Mouse (Mus musculus): ENCODE results near the gene Ttyh3. TPM values are rescaled to one million over a fixed set of nuclear protein-coding genes. Genes with fewer than 3 reads are reported as not detected.
A peak's percentile ranks its signal among the peaks of the same experiment; 100 is the strongest.

Gene Ttyh3
- polyA plus RNA-seq, 1 experiment from 2014 or later: 16.3 TPM

DNA sequence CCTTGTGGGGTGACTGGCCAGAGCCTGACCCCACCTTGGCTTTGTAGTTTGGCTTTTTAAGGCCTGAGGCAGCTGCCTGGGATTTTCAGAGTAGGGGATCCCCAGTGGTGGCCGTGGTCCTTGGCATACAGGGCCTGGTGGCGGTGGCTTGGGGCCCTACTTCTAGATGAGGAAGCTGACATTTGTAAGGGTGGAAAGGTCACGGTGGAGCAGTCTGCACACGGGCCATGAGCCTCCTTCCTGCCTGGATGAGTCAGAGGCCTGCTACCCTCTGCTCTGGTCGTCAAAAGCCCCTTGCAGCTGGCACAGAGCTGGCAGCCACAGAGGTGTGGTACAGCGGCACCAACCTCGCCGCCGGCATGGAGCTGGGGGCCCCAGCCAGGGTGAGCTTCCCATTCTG is 32.1 kb downstream of the Ttyh3 start:
- H3K4me2 ChIP-seq (ENCODE audit: low read depth, low read length): no peak overlapping the region
- H3K9me3 ChIP-seq (replicated peaks; ENCODE audit: control insufficient read depth, low read length): no peaks in the 10 kb centered on the region
- H3K27ac ChIP-seq (ENCODE audit: low read length): 0 out of 2 replicates have a peak overlapping the region, but pooled peaks have one; percentile 45
- H3K27me3 ChIP-seq (ENCODE audit: control insufficient read depth, insufficient read depth, low read length): no peaks in the 10 kb centered on the region
- no peak overlapping the region for H3K9ac ChIP-seq (ENCODE audit: low read length)
- 55% methylated on average over 9 of the region's 9 CpGs for whole genome bisulfite sequencing
- ATAC-seq (replicated peaks; ENCODE audit: extremely low read depth, insufficient read depth, low FRiP score): 0 out of 2 replicates have a peak, but pooled peaks have one; percentile 6
- no peaks in the 10 kb centered on the region for H3K36me3 ChIP-seq (ENCODE audit: control insufficient read depth, insufficient read depth)
- no peak overlapping the region for H3K4me3 ChIP-seq (ENCODE audit: low read length)
- peaks cover 6% of the 10 kb centered on the region for H3K4me1 ChIP-seq (ENCODE audit: control insufficient read depth, insufficient read depth, low read length)

DNA sequence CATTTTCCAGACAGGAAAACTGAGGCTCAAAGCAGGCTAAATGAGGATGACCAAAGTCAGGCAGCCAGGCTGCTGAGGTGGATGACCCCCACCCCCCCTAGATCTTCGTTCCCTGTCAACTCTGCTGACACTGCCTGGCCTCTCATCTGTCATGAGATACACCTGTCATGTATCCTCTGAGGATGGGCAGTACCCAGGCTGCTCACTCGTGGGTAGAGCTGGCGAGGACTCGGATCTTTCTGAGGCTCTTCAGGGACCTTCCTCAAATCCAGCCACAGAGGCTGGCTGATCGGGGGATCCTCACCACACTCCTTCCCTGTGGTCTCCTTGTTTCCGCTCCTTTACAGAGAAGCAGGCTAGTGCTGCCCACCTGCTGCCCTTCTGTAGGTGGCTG is 32.7 kb downstream of the Ttyh3 start:
- Histone ChIP-seq H3K27ac (ENCODE audit: low read length) (no peak overlapping the region), H3K4me3 (ENCODE audit: low read length) (no peak overlapping the region)
- WGBS: 74% methylated on average over 6 of the region's 6 CpGs

GRCm38 (mm10) chr5:140615321-140616109 is 33.3 kb downstream of the Ttyh3 start:
- no peak overlapping the region for H3K4me2 ChIP-seq (ENCODE audit: low read depth, low read length)
- peaks cover 18% of the 10 kb centered on the region for H3K4me1 ChIP-seq (ENCODE audit: control insufficient read depth, insufficient read depth, low read length)
- 77% methylated on average over 10 of the region's 10 CpGs for WGBS
- H3K4me3 ChIP-seq (ENCODE audit: low read length): no peak overlapping the region
- H3K27me3 ChIP-seq (ENCODE audit: control insufficient read depth, insufficient read depth, low read length): no peaks in the 10 kb centered on the region
- H3K36me3 ChIP-seq (ENCODE audit: control insufficient read depth, insufficient read depth): no peaks in the 10 kb centered on the region
- H3K9ac ChIP-seq (ENCODE audit: low read length): no peak overlapping the region
- H3K27ac ChIP-seq (ENCODE audit: low read length): no peak overlapping the region
- no peaks in the 10 kb centered on the region for H3K9me3 ChIP-seq (replicated peaks; ENCODE audit: control insufficient read depth, low read length)
- no peak for ATAC-seq (replicated peaks; ENCODE audit: extremely low read depth, insufficient read depth, low FRiP score)

More for the DNA sequence above, 32.7 kb downstream of the Ttyh3 start:
- no peaks in the 10 kb centered on the region for H3K9me3 ChIP-seq (replicated peaks; ENCODE audit: control insufficient read depth, low read length)
- H3K27me3 ChIP-seq (ENCODE audit: control insufficient read depth, insufficient read depth, low read length): no peaks in the 10 kb centered on the region
- no peak overlapping the region for H3K4me2 ChIP-seq (ENCODE audit: low read depth, low read length)
- no peaks in the 10 kb centered on the region for H3K36me3 ChIP-seq (ENCODE audit: control insufficient read depth, insufficient read depth)
- peaks cover 12% of the 10 kb centered on the region for H3K4me1 ChIP-seq (ENCODE audit: control insufficient read depth, insufficient read depth, low read length)
- H3K9ac ChIP-seq (ENCODE audit: low read length): no peak overlapping the region
- ATAC-seq (replicated peaks; ENCODE audit: extremely low read depth, insufficient read depth, low FRiP score): no peak

DNA sequence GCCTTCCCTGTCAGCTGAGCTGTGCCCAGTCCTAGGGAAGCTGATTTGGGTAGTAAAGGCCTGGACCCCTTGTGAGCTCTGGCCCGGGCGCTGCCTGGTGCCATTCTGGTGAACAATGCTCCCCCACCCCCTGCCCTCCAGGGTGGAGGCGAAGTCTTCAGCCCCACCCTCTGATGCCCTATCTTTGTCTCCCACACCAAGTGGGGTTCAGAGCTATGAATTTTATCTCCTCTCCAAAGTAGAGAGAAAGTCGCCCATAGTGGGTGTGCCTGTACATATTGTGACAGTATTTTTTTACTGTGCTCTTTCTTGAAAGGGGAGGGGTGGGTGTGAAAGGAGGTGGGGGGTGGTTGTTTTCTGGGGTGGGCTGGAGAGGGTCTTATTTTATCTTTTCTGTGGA is 34.0 kb downstream of the Ttyh3 start:
- peaks cover under 1% of the 10 kb centered on the region for H3K27me3 ChIP-seq (ENCODE audit: control insufficient read depth, insufficient read depth, low read length)
- H3K4me3 ChIP-seq (ENCODE audit: low read length): no peak overlapping the region
- no peaks in the 10 kb centered on the region for H3K9me3 ChIP-seq (replicated peaks; ENCODE audit: control insufficient read depth, low read length)
- ATAC-seq (replicated peaks; ENCODE audit: extremely low read depth, insufficient read depth, low FRiP score): no peak
- no peak overlapping the region for H3K9ac ChIP-seq (ENCODE audit: low read length)
- 84% methylated on average over 4 of the region's 4 CpGs for WGBS
- peaks cover 25% of the 10 kb centered on the region for H3K4me1 ChIP-seq (ENCODE audit: control insufficient read depth, insufficient read depth, low read length)
- H3K36me3 ChIP-seq (ENCODE audit: control insufficient read depth, insufficient read depth): no peaks in the 10 kb centered on the region
- H3K27ac ChIP-seq (ENCODE audit: low read length): no peak overlapping the region
- H3K4me2 ChIP-seq (ENCODE audit: low read depth, low read length): no peak overlapping the region

DNA sequence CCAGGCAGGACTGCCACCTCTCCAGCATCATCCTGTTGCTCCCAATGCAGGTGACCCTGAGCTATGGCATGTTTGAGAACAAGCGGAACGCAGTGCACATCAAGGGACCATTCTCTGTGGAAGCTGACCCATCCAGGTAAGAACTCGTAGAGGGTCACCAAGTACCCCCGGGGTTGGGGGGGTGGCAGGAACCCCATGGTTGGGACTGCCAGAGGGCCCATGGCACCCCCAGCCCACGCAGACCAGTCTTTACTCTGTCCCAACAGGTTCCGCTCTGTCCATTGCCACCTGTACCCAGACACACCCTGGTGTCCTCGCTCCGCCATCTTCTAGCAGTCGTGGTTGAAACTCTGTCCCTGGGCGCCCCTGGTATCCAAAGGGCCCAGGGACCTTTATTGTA is 34.7 kb downstream of the Ttyh3 start:
- peaks cover 6% of the 10 kb centered on the region for H3K27me3 ChIP-seq (ENCODE audit: control insufficient read depth, insufficient read depth, low read length)
- 97% methylated on average over 10 of the region's 10 CpGs for WGBS
- no peak overlapping the region for H3K27ac ChIP-seq (ENCODE audit: low read length)
- H3K4me2 ChIP-seq (ENCODE audit: low read depth, low read length): no peak overlapping the region
- H3K4me1 ChIP-seq (ENCODE audit: control insufficient read depth, insufficient read depth, low read length): peaks cover 30% of the 10 kb centered on the region
- no peak overlapping the region for H3K9ac ChIP-seq (ENCODE audit: low read length)
- H3K9me3 ChIP-seq (replicated peaks; ENCODE audit: control insufficient read depth, low read length): no peaks in the 10 kb centered on the region
- no peak for ATAC-seq (replicated peaks; ENCODE audit: extremely low read depth, insufficient read depth, low FRiP score)
- no peak overlapping the region for H3K4me3 ChIP-seq (ENCODE audit: low read length)
- no peaks in the 10 kb centered on the region for H3K36me3 ChIP-seq (ENCODE audit: control insufficient read depth, insufficient read depth)

DNA sequence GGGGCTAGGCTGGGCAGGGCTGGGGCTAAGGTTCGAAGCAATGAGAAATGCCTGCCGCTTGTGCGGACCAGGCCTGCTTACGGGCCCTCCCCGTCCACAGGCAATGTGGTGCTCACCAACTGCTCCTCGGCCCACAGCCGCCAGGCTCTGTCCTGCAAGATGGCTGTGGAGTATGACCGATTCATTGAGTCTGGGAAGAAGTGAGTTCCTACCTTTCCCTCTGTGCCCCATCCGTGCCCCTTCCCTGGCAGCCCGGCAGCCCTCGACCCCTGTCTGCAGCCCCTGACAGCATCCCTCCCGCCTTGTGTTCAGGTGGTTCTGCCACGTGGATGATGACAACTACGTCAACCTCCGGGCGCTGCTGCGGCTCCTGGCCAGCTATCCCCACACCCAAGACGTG is 36.6 kb downstream of the Ttyh3 start:
- peaks cover 24% of the 10 kb centered on the region for H3K27me3 ChIP-seq (ENCODE audit: control insufficient read depth, insufficient read depth, low read length)
- H3K4me2 ChIP-seq (ENCODE audit: low read depth, low read length): no peak overlapping the region; the same call in 1 of the 2 replicates
- WGBS: 79% methylated on average over 18 of the region's 18 CpGs
- H3K9ac ChIP-seq (ENCODE audit: low read length): no peak overlapping the region; the same call in 1 of the 2 replicates
- ATAC-seq (replicated peaks; ENCODE audit: extremely low read depth, insufficient read depth, low FRiP score): no peak
- peaks cover 44% of the 10 kb centered on the region for H3K4me1 ChIP-seq (ENCODE audit: control insufficient read depth, insufficient read depth, low read length)
- H3K36me3 ChIP-seq (ENCODE audit: control insufficient read depth, insufficient read depth): no peaks in the 10 kb centered on the region
- no peak overlapping the region for H3K27ac ChIP-seq (ENCODE audit: low read length)
- H3K4me3 ChIP-seq (ENCODE audit: low read length): no peak overlapping the region
- H3K9me3 ChIP-seq (replicated peaks; ENCODE audit: control insufficient read depth, low read length): no peaks in the 10 kb centered on the region

DNA sequence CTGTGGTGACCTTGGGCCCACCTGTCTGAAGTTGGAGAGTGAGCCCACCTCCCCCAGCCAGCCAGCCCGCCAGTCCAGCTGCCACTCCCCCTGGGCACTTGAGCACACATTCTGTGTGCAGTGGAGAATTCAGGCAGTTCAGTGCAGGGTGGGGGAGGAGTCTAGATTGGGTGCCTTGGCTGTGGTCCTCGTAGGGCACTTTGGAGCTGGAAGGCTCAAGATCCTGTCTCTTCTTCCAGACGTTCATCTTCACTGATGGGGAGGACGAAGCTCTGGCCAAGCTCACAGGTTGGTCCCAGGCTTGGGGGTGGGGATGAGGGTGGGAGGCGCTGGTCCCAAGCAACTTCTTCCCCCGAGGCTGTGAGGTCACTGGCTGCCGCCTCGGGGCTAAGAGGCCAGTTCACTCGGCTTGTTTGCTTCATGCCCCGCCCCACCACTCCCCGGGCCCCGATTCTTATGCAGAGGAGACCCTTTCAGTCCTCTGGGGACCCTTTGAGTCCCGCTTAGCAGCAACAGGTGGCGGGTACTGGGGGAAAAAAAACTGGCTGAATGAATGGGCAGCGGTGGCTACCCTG is 37.1 kb downstream of the Ttyh3 start:
- H3K9me3 ChIP-seq (replicated peaks; ENCODE audit: control insufficient read depth, low read length): no peaks in the 10 kb centered on the region
- peak overlapping the region; percentile 70 for H3K4me3 ChIP-seq (ENCODE audit: low read length)
- no peak for ATAC-seq (replicated peaks; ENCODE audit: extremely low read depth, insufficient read depth, low FRiP score)
- peaks cover 49% of the 10 kb centered on the region for H3K4me1 ChIP-seq (ENCODE audit: control insufficient read depth, insufficient read depth, low read length)
- peak overlapping the region; percentile 57 for H3K9ac ChIP-seq (ENCODE audit: low read length)
- H3K27ac ChIP-seq (ENCODE audit: low read length): peak overlapping the region; percentile 71
- H3K4me2 ChIP-seq (ENCODE audit: low read depth, low read length): peak overlapping the region; percentile 90
- H3K36me3 ChIP-seq (ENCODE audit: control insufficient read depth, insufficient read depth): no peaks in the 10 kb centered on the region
- WGBS: 33% methylated on average over 15 of the region's 15 CpGs
- peaks cover 29% of the 10 kb centered on the region for H3K27me3 ChIP-seq (ENCODE audit: control insufficient read depth, insufficient read depth, low read length)

GRCm38 (mm10) chr5:140611021-140611583 is 37.7 kb downstream of the Ttyh3 start:
- Histone ChIP-seq H3K4me2 (ENCODE audit: low read depth, low read length) (peak overlapping the region; percentile 90), H3K27ac (ENCODE audit: low read length) (peak overlapping the region; percentile 71), H3K4me3 (ENCODE audit: low read length) (peak overlapping the region; percentile 70), H3K9ac (ENCODE audit: low read length) (peak overlapping the region; percentile 57), H3K4me1 (ENCODE audit: control insufficient read depth, insufficient read depth, low read length) (peaks cover 49% of the 10 kb centered on the region), H3K9me3 (replicated peaks; ENCODE audit: control insufficient read depth, low read length) (no peaks in the 10 kb centered on the region), H3K27me3 (ENCODE audit: control insufficient read depth, insufficient read depth, low read length) (peaks cover 34% of the 10 kb centered on the region), H3K36me3 (ENCODE audit: control insufficient read depth, insufficient read depth) (no peaks in the 10 kb centered on the region)
- peak; percentile 29 for ATAC-seq (replicated peaks; ENCODE audit: extremely low read depth, insufficient read depth, low FRiP score)
- WGBS: 15% methylated on average over 21 of the region's 21 CpGs
